Mouse (Mus musculus) kidney, embryonic 16.5 days (tissue): Measurements from ENCODE around the gene Bcas3. TPM values are rescaled to one million over a fixed set of nuclear protein-coding genes. Genes with fewer than 3 reads are reported as not detected.
"Not testable (repeated sequence)": the region's sequence is repeated elsewhere in the genome, so short reads cannot be mapped to it uniquely, and the experiment has no call there.

Source experiments
- ATAC-seq: fragments of 200-750 bp; cut with Nextera tagmentation; 2 replicates; pipeline ENCODE4 v1.8.0; 2017; ENCODE audit warnings: moderate TSS enrichment; ENCODE audit not compliant: low FRiP score, low TSS enrichment
- H3K27ac ChIP-seq: fragments of 300-500 bp; sonication (generic); 2 replicates; pipeline ENCODE4 v1.5.1; 2014; ENCODE audit warnings: low read length
- H3K27me3 ChIP-seq: fragments of 300-500 bp; sonication (generic); 2 replicates; pipeline ENCODE4 v1.6.1; 2014; ENCODE audit warnings: low read length, control low read depth, mixed read lengths; ENCODE audit not compliant: insufficient read depth
- H3K36me3 ChIP-seq: fragments of 300-500 bp; sonication (generic); 2 replicates; pipeline ENCODE4 v1.6.1; 2014; ENCODE audit warnings: low read length, control low read depth, mixed read lengths; ENCODE audit not compliant: insufficient read depth
- H3K4me1 ChIP-seq: fragments of 300-500 bp; sonication (generic); 2 replicates; pipeline ENCODE4 v1.6.1; 2014; ENCODE audit warnings: low read length, control low read depth, mixed read lengths; ENCODE audit not compliant: insufficient read depth
- H3K4me2 ChIP-seq: fragments of 300-500 bp; sonication (generic); replicated peaks from 2 replicates; pipeline ENCODE4 v1.6.1; 2014; ENCODE audit warnings: low read depth, low read length
- H3K4me3 ChIP-seq: fragments of 300-500 bp; sonication (generic); 2 replicates; pipeline ENCODE4 v1.5.1; 2014; ENCODE audit warnings: mild to moderate bottlenecking, low read length
- H3K9ac ChIP-seq: fragments of 300-500 bp; sonication (generic); replicated peaks from 2 replicates; pipeline ENCODE4 v1.6.1; 2014; ENCODE audit warnings: low read length
- H3K9me3 ChIP-seq: fragments of 300-500 bp; sonication (generic); 2 replicates; pipeline ENCODE4 v1.6.1; 2016; ENCODE audit warnings: low read length, control low read depth
- WGBS: fragments of 180-500 bp; shearing (Covaris S2); extraction: QIAGEN DNeasy Blood & Tissue Kit; methylation state at CpG from one replicate; pipeline ENCODE4 v1.1.7; 2014; 5-methylcytosine and 5-hydroxymethylcytosine counted together
- polyA plus RNA-seq: library from polyadenylated mRNA; unstranded; fragments of >200 nt; fragmentation: Nextera tagmentation; extraction: Ambion mirVana; gene quantifications from 2 replicates; pipeline ENCODE4 v1.2.1, GENCODE M21; 2015

The Bcas3 gene
- polyA plus RNA-seq, 1 experiment from 2014 or later: 34.7 TPM

- no peak for ATAC-seq
- no peak overlapping the region for H3K4me3 ChIP-seq
- no peaks in the 10 kb centered on the region for H3K9me3 ChIP-seq
- H3K9ac ChIP-seq: no peak overlapping the region
- H3K27ac ChIP-seq: no peak overlapping the region
- H3K27me3 ChIP-seq: no peaks in the 10 kb centered on the region
- WGBS: 76% methylated on average over 5 of the region's 5 CpGs
- no peak overlapping the region for H3K4me2 ChIP-seq
- H3K4me1 ChIP-seq: no peaks in the 10 kb centered on the region
- no peaks in the 10 kb centered on the region for H3K36me3 ChIP-seq
Observed at GRCm38 (mm10) chr11:85499561-85499960, 146.6 kb downstream of the Bcas3 start.

GRCm38 (mm10) chr11:85502031-85502430 lies 149.1 kb downstream of the Bcas3 start:
- no peak for ATAC-seq
- Histone ChIP-seq H3K9ac (no peak overlapping the region), H3K9me3 (no peaks in the 10 kb centered on the region), H3K4me1 (no peaks in the 10 kb centered on the region), H3K4me3 (no peak overlapping the region), H3K36me3 (no peaks in the 10 kb centered on the region), H3K27ac (no peak overlapping the region), H3K27me3 (no peaks in the 10 kb centered on the region), H3K4me2 (no peak overlapping the region)
- 77% methylated on average over 3 of the region's 3 CpGs for WGBS

GRCm38 (mm10) chr11:85504812-85505211 lies 151.8 kb downstream of the Bcas3 start:
- H3K4me2 ChIP-seq, H3K27me3 ChIP-seq, H3K4me1 ChIP-seq, H3K4me3 ChIP-seq, H3K27ac ChIP-seq, H3K9ac ChIP-seq, H3K36me3 ChIP-seq, H3K9me3 ChIP-seq, ATAC-seq: not testable (repeated sequence)
- WGBS: 30% methylated on average over 4 of the region's 4 CpGs

- Histone ChIP-seq H3K27ac (no peak overlapping the region), H3K4me1 (no peaks in the 10 kb centered on the region), H3K9me3 (no peaks in the 10 kb centered on the region), H3K27me3 (no peaks in the 10 kb centered on the region), H3K36me3 (no peaks in the 10 kb centered on the region), H3K4me3 (no peak overlapping the region), H3K9ac (no peak overlapping the region), H3K4me2 (no peak overlapping the region)
- 86% methylated on average over 4 of the region's 4 CpGs for WGBS
- ATAC-seq: no peak
Observed at GRCm38 (mm10) chr11:85505811-85506210, 152.8 kb downstream of the Bcas3 start.

- WGBS: 87% methylated on average over 12 of the region's 12 CpGs
- ATAC-seq: no peak
Observed at GRCm38 (mm10) chr11:85509334-85509733, 156.4 kb downstream of the Bcas3 start.

GRCm38 (mm10) chr11:85511270-85511904 lies 158.4 kb downstream of the Bcas3 start:
- Histone ChIP-seq H3K9ac (no peak overlapping the region), H3K27me3 (no peaks in the 10 kb centered on the region), H3K4me1 (no peaks in the 10 kb centered on the region), H3K9me3 (no peaks in the 10 kb centered on the region), H3K36me3 (no peaks in the 10 kb centered on the region), H3K27ac (no peak overlapping the region), H3K4me3 (no peak overlapping the region), H3K4me2 (no peak overlapping the region)
- WGBS: 70% methylated on average over 9 of the region's 9 CpGs
- ATAC-seq: no peak

More at GRCm38 (mm10) chr11:85509334-85509733, 156.4 kb downstream of the Bcas3 start:
- H3K27ac ChIP-seq: no peak overlapping the region
- no peak overlapping the region for H3K9ac ChIP-seq
- no peaks in the 10 kb centered on the region for H3K9me3 ChIP-seq
- H3K4me2 ChIP-seq: no peak overlapping the region
- no peaks in the 10 kb centered on the region for H3K36me3 ChIP-seq
- no peaks in the 10 kb centered on the region for H3K4me1 ChIP-seq
- no peak overlapping the region for H3K4me3 ChIP-seq
- H3K27me3 ChIP-seq: no peaks in the 10 kb centered on the region

- Histone ChIP-seq H3K27ac (no peak overlapping the region), H3K36me3 (no peaks in the 10 kb centered on the region), H3K4me1 (peaks cover 7% of the 10 kb centered on the region), H3K9ac (no peak overlapping the region), H3K27me3 (no peaks in the 10 kb centered on the region), H3K4me3 (no peak overlapping the region), H3K9me3 (no peaks in the 10 kb centered on the region), H3K4me2 (no peak overlapping the region)
- 57% methylated on average over 7 of the region's 7 CpGs for WGBS
- ATAC-seq: no peak
Observed at GRCm38 (mm10) chr11:85516724-85517123, 163.8 kb downstream of the Bcas3 start.

GRCm38 (mm10) chr11:85518025-85518756 lies 165.2 kb downstream of the Bcas3 start:
- no peak overlapping the region for H3K27ac ChIP-seq

GRCm38 (mm10) chr11:85520236-85520635 lies 167.3 kb downstream of the Bcas3 start:
- no peak overlapping the region for H3K4me2 ChIP-seq
- no peak for ATAC-seq
- H3K27ac ChIP-seq: no peak overlapping the region
- peaks cover 20% of the 10 kb centered on the region for H3K4me1 ChIP-seq
- WGBS: 33% methylated on average over 12 of the region's 12 CpGs
- H3K27me3 ChIP-seq: peaks cover 5% of the 10 kb centered on the region; the same call in 1 of the 2 replicates
- H3K36me3 ChIP-seq: no peaks in the 10 kb centered on the region
- no peaks in the 10 kb centered on the region for H3K9me3 ChIP-seq
- H3K4me3 ChIP-seq: no peak overlapping the region
- H3K9ac ChIP-seq: no peak overlapping the region

More at GRCm38 (mm10) chr11:85518025-85518756, 165.2 kb downstream of the Bcas3 start:
- Histone ChIP-seq H3K4me1 (peaks cover 7% of the 10 kb centered on the region), H3K9ac (no peak overlapping the region), H3K4me3 (no peak overlapping the region), H3K36me3 (no peaks in the 10 kb centered on the region), H3K4me2 (no peak overlapping the region), H3K27me3 (no peaks in the 10 kb centered on the region), H3K9me3 (no peaks in the 10 kb centered on the region)
- 33% methylated on average over 3 of the region's 3 CpGs for WGBS
- ATAC-seq: no peak

GRCm38 (mm10) chr11:85520996-85521395 lies 168.0 kb downstream of the Bcas3 start:
- peaks cover 5% of the 10 kb centered on the region; the same call in 1 of the 2 replicates for H3K27me3 ChIP-seq
- ATAC-seq: no peak
- no peak overlapping the region for H3K9ac ChIP-seq
- H3K4me2 ChIP-seq: no peak overlapping the region
- H3K4me3 ChIP-seq: no peak overlapping the region
- H3K9me3 ChIP-seq: no peaks in the 10 kb centered on the region
- no peaks in the 10 kb centered on the region for H3K36me3 ChIP-seq
- H3K4me1 ChIP-seq: peaks cover 26% of the 10 kb centered on the region
- WGBS: 53% methylated on average over 4 of the region's 4 CpGs
- H3K27ac ChIP-seq: no peak overlapping the region
